13 mouse cellular contexts compared by ENCODE assay signal in the genomic region with DNA sequence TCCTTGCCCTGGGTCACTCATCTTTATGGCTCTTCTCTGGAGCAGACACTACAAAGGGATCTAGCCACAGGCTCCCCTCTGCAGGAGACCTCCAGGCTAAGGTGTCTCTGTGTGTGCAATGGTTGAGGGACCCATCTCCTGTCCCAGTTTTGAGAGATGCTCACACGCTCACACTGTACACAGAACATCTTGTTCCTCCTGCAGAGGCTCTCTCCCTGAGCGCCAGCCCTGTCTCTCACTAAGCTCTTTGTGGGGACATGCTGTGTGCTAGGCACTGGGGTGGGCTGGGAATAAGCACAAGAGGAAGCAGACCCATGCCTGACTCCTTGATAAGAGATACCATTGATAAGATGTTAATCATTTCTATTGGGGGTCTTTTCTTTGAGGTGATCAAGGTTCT. TPM values are rescaled to one million over a fixed set of nuclear protein-coding genes. Genes with fewer than 3 reads are reported as not detected.
DNase-seq lines count a peak whose midpoint lies in the region; ATAC-seq and TF ChIP-seq lines count a peak whose summit lies in the region.
"Had no signal": no experiment of that assay in that cellular context is flagged by ENCODE, and none has a peak within 500 bp of the region (broad histone marks: within the 10 kb centered on the region; RNA-seq: fewer than 3 reads in every experiment).

No protein-coding gene starts in this region.

- DNase-seq in layer of hippocampus, adult 2 months (ENCODE audit: low spot score in 2 of 2): no peak
- DNase-seq in layer of hippocampus, postnatal 14 days (ENCODE audit: low spot score in 2 of 2): no peak
- no peak for DNase-seq in embryonic facial prominence, embryonic 14.5 days (ENCODE audit: low spot score)
- no peak for DNase-seq in midbrain, postnatal 0 days (ENCODE audit: low spot score)
- DNase-seq in urinary bladder, postnatal 10 days (ENCODE audit: low spot score): no peak
- DNase-seq in adrenal gland, adult (ENCODE audit: inconsistent age in 2 of 2, low spot score in 1 of 2): no peak
- DNase-seq in adrenal gland, postnatal 4 days (ENCODE audit: low spot score in 2 of 2): no peak
- DNase-seq: adrenal gland, adult 8-10 months; heart, postnatal 4 days; kidney, postnatal 25 days; thymus, postnatal 25 days had no signal

- no peak overlapping the region for H3K4me3 ChIP-seq in layer of hippocampus, adult 2 months
- H3K4me3 ChIP-seq in embryonic facial prominence, embryonic 14.5 days (ENCODE audit: low read depth, low read length): no peak overlapping the region
- no peak overlapping the region for H3K4me3 ChIP-seq in hindbrain, embryonic 16.5 days (ENCODE audit: low read length)
- no peak overlapping the region for H3K4me3 ChIP-seq in midbrain, postnatal 0 days (ENCODE audit: low read depth, low read length)
- H3K4me3 ChIP-seq: lung, embryonic 15.5 days had no signal

- H3K27me3 ChIP-seq in embryonic facial prominence, embryonic 14.5 days (replicated peaks; ENCODE audit: control insufficient read depth, insufficient read depth, low read length): no peaks in the 10 kb centered on the region
- no peaks in the 10 kb centered on the region for H3K27me3 ChIP-seq in hindbrain, embryonic 16.5 days (replicated peaks; ENCODE audit: control insufficient read depth, insufficient read depth, low read length)
- no peaks in the 10 kb centered on the region for H3K27me3 ChIP-seq in midbrain, postnatal 0 days (ENCODE audit: insufficient read depth, low read length)
- H3K27me3 ChIP-seq: lung, embryonic 15.5 days had no signal

- peaks cover 32% of the 10 kb centered on the region for H3K4me1 ChIP-seq in embryonic facial prominence, embryonic 14.5 days (ENCODE audit: control insufficient read depth, insufficient read depth, low read length)
- H3K4me1 ChIP-seq in hindbrain, embryonic 16.5 days (ENCODE audit: control insufficient read depth, insufficient read depth, low read depth, low read length): peaks cover 46% of the 10 kb centered on the region
- peaks cover 26% of the 10 kb centered on the region for H3K4me1 ChIP-seq in midbrain, postnatal 0 days (ENCODE audit: insufficient read depth, low read length)

- peak overlapping the region; percentile 76 for H3K27ac ChIP-seq in layer of hippocampus, adult 2 months
- H3K27ac ChIP-seq in embryonic facial prominence, embryonic 14.5 days (replicated peaks; ENCODE audit: low read depth, low read length): peak overlapping the region; percentile 36
- peak overlapping the region; percentile 74 for H3K27ac ChIP-seq in hindbrain, embryonic 16.5 days (ENCODE audit: low read depth, low read length)
- peak overlapping the region; percentile 94 for H3K27ac ChIP-seq in midbrain, postnatal 0 days (ENCODE audit: low read depth, low read length)
- H3K27ac ChIP-seq: lung, embryonic 15.5 days had no signal

- no peaks in the 10 kb centered on the region for H3K9me3 ChIP-seq in embryonic facial prominence, embryonic 14.5 days (ENCODE audit: control insufficient read depth, low read length)
- no peaks in the 10 kb centered on the region for H3K9me3 ChIP-seq in hindbrain, embryonic 16.5 days (ENCODE audit: control insufficient read depth, low read length)
- no peaks in the 10 kb centered on the region for H3K9me3 ChIP-seq in midbrain, postnatal 0 days (ENCODE audit: low read length)
- H3K9me3 ChIP-seq: lung, embryonic 15.5 days had no signal

- no peak for ATAC-seq in embryonic facial prominence, embryonic 14.5 days (ENCODE audit: low read depth)
- ATAC-seq in hindbrain, embryonic 16.5 days: no peak
- ATAC-seq in midbrain, postnatal 0 days (ENCODE audit: low FRiP score): no peak

- 92% methylated on average over 2 of the region's 2 CpGs for WGBS in embryonic facial prominence, embryonic 14.5 days
- WGBS in hindbrain, embryonic 16.5 days: 60% methylated on average over 2 of the region's 2 CpGs
- WGBS in midbrain, postnatal 0 days: 55% methylated on average over 2 of the region's 2 CpGs

- H3K36me3 ChIP-seq in embryonic facial prominence, embryonic 14.5 days (ENCODE audit: control insufficient read depth, insufficient read depth, low read length): peaks cover 22% of the 10 kb centered on the region
- peaks cover 2% of the 10 kb centered on the region; the same call in 1 of the 2 replicates for H3K36me3 ChIP-seq in hindbrain, embryonic 16.5 days (ENCODE audit: control insufficient read depth, insufficient read depth, low read length)
- peaks cover 6% of the 10 kb centered on the region; the same call in 1 of the 2 replicates for H3K36me3 ChIP-seq in midbrain, postnatal 0 days (ENCODE audit: insufficient read depth, low read length)
- H3K36me3 ChIP-seq: lung, embryonic 15.5 days had no signal

- no peak for TF ChIP-seq CTCF in layer of hippocampus, adult 2 months (conservative IDR thresholded peaks at IDR 0.05)
- no peak for TF ChIP-seq CTCF in midbrain, postnatal 0 days (IDR thresholded peaks at IDR 0.05)

- no peak overlapping the region for H3K4me2 ChIP-seq in embryonic facial prominence, embryonic 14.5 days (ENCODE audit: low read depth, low read length)
- H3K4me2 ChIP-seq in hindbrain, embryonic 16.5 days (ENCODE audit: low read length): no peak overlapping the region
- no peak overlapping the region for H3K4me2 ChIP-seq in midbrain, postnatal 0 days (ENCODE audit: low read depth, low read length, poor library complexity, severe bottlenecking)
- H3K4me2 ChIP-seq: lung, embryonic 15.5 days had no signal

- H3K9ac ChIP-seq in embryonic facial prominence, embryonic 14.5 days (ENCODE audit: low read depth, low read length): no peak overlapping the region
- H3K9ac ChIP-seq in hindbrain, embryonic 16.5 days (ENCODE audit: low read depth, low read length): no peak overlapping the region
- H3K9ac ChIP-seq in midbrain, postnatal 0 days (replicated peaks; ENCODE audit: low read length, poor library complexity, severe bottlenecking): no peak overlapping the region
- H3K9ac ChIP-seq: lung, embryonic 15.5 days had no signal

RNA-seq across cellular contexts. Expression of a gene that starts 34.2 kb away (rescaled TPM):
- total RNA-seq in layer of hippocampus, adult 2 months (2021): 100 to 1,000 TPM; 136 to 138 TPM
- 100 to 1,000 TPM; 149 to 151 TPM for total RNA-seq in layer of hippocampus, postnatal 14 days (2021)
- polyA plus RNA-seq in embryonic facial prominence, embryonic 14.5 days (2014; fragmentation: Nextera tagmentation; extraction: Ambion mirVana): 40.8 and 47.5 TPM in 2 replicates
- 108 TPM in 2 replicates for polyA plus RNA-seq in hindbrain, embryonic 16.5 days (2015; fragmentation: Nextera tagmentation; extraction: Ambion mirVana)
- 105 and 147 TPM in 2 replicates for total RNA-seq in midbrain, postnatal 0 days (2014; rRNA removed)
- polyA plus RNA-seq in midbrain, postnatal 0 days (2015; fragmentation: Nextera tagmentation; extraction: Ambion mirVana): 123 and 146 TPM in 2 replicates
- total RNA-seq in adrenal gland, postnatal 4 days (2021): 100 to 1,000 TPM; 314 to 322 TPM

Comparison
In these comparisons a context has a peak if more than half of its experiments do, and no peak if none do; other contexts are left out.
1. H3K27ac ChIP-seq: peak in every context shown above with its lines; median percentile 94 in midbrain, postnatal 0 days; 76 in layer of hippocampus, adult 2 months; 74 in hindbrain, embryonic 16.5 days; 36 in embryonic facial prominence, embryonic 14.5 days.